ENCODE assay signal across 25 mouse cellular contexts in genomic region chr14:78722031-78722430, GRCm38 (mm10).
"Had no signal": no experiment of that assay in that cellular context is flagged by ENCODE, and none has a peak within 500 bp of the region (broad histone marks: within the 10 kb centered on the region; RNA-seq: fewer than 3 reads in every experiment).

No protein-coding gene starts in this region.

- H3K27ac ChIP-seq: heart, adult 2 months; hindbrain, embryonic 10.5 days; hindbrain, embryonic 13.5 days; hindbrain, embryonic 15.5 days; layer of hippocampus, adult 2 months; left cerebral cortex, adult 2 months; limb, embryonic 10.5 days; limb, embryonic 12.5 days; liver, embryonic 13.5 days; liver, embryonic 15.5 days had no signal

- H3K9ac ChIP-seq: hindbrain, embryonic 13.5 days; hindbrain, embryonic 15.5 days; limb, embryonic 12.5 days; liver, embryonic 13.5 days; liver, embryonic 15.5 days; liver, postnatal 0 days had no signal

- DNase-seq: gastrocnemius, postnatal 14 days; gastrocnemius, postnatal 36 days; heart, adult 11 months; heart, adult 2 months; heart, postnatal 10 days; heart, postnatal 4 days; kidney, adult 18-20 months; kidney, adult 8-10 months; kidney, postnatal 10 days; kidney, postnatal 25 days; kidney, postnatal 4 days; liver; liver, embryonic 13.5 days; liver, postnatal 0 days had no signal

- H3K36me3 ChIP-seq: hindbrain, embryonic 10.5 days; hindbrain, embryonic 15.5 days; limb, embryonic 10.5 days; limb, embryonic 12.5 days; liver, embryonic 13.5 days; liver, embryonic 15.5 days had no signal

- H3K4me2 ChIP-seq: heart, embryonic 11.5 days; hindbrain, embryonic 13.5 days; hindbrain, embryonic 15.5 days; limb, embryonic 12.5 days; liver, embryonic 11.5 days; liver, embryonic 13.5 days; liver, embryonic 15.5 days had no signal

- H3K4me3 ChIP-seq: heart, adult 2 months; hindbrain, embryonic 10.5 days; hindbrain, embryonic 13.5 days; hindbrain, embryonic 15.5 days; layer of hippocampus, adult 2 months; left cerebral cortex, adult 2 months; limb, embryonic 10.5 days; limb, embryonic 12.5 days; liver, embryonic 13.5 days; liver, embryonic 15.5 days had no signal

- ATAC-seq: intestine, embryonic 16.5 days; liver, postnatal 0 days had no signal

- H3K9me3 ChIP-seq: hindbrain, embryonic 10.5 days; hindbrain, embryonic 13.5 days; hindbrain, embryonic 15.5 days; limb, embryonic 10.5 days; limb, embryonic 12.5 days; liver, embryonic 13.5 days; liver, embryonic 15.5 days had no signal
